Mouse (Mus musculus) liver, embryonic 14.5 days (tissue): Measurements from ENCODE around the gene Rad23a.

Experiments used
- CTCF ChIP-seq: IDR thresholded peaks from 2 replicates; pipeline ENCODE4 v1.5.1; 2016; ENCODE audit warnings: antibody characterized with exemption, low read depth, control low read depth
- EP300 ChIP-seq: IDR thresholded peaks from 2 replicates; pipeline ENCODE4 v1.6.1; 2016; ENCODE audit warnings: antibody characterized with exemption, low read depth

GRCm38 (mm10) chr8:84856864-84857441 lies 16.5 kb upstream of the Rad23a start, which contains the start of gene Farsa:
- TF ChIP-seq CTCF, result no peak
- TF ChIP-seq EP300, result no peak
